10 mouse cellular contexts compared by ENCODE assay signal in the genomic region with DNA sequence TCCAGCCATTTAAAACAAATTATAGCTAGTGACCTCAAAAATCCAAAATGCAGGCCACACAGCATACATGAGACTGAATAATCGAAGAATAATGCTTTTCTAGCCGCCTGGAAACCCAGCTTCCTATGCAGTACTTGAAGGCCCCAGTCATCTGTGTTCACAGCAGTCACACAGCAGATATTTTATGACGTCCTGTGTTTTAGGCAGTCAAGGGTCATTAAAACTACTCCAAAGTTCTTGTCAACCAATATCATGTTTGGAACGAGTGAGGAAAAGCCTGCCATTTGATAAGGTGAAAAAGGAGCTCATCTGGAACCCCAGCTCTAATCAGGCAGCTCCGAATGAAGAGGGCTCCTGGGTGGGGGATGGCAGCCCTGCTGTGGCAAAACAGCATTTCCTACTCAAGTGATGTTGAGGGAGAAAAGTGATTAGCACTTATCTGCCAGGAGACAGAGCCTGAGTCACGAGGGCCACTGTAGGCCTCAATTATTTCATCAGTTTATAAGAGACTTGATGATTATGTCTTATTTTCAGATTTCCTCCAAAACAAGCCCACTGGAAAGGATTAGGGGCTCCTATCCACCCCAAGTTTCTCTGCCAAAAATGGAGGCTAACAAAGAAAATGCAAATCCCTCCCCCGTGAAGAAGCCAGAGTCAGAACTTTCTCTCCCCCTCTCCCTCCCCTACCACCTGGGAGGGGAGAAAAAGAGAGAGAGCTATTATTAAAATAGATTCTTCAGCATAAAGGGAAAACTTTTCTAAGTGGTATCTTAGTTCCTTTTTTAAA. TPM values are rescaled to one million over a fixed set of nuclear protein-coding genes. Genes with fewer than 3 reads are reported as not detected.
DNase-seq lines count a peak whose midpoint lies in the region; ATAC-seq and TF ChIP-seq lines count a peak whose summit lies in the region.
"Had no signal": no experiment of that assay in that cellular context is flagged by ENCODE, and none has a peak within 500 bp of the region (broad histone marks: within the 10 kb centered on the region; RNA-seq: fewer than 3 reads in every experiment).

No protein-coding gene starts in this region.

- peaks cover 86% of the 10 kb centered on the region for H3K4me1 ChIP-seq in erythroblast, embryonic 14.5 days (ENCODE audit: control insufficient read depth)
- H3K4me1 ChIP-seq in thymus, adult 2 months (replicated peaks; ENCODE audit: control insufficient read depth, insufficient read depth, low read length), result peaks cover 35% of the 10 kb centered on the region
- peaks cover 54% of the 10 kb centered on the region for H3K4me1 ChIP-seq in limb, embryonic 15.5 days
- H3K4me1 ChIP-seq in stomach, embryonic 16.5 days (ENCODE audit: control insufficient read depth, insufficient read depth, low read length), result peaks cover 38% of the 10 kb centered on the region

- peaks cover 36% of the 10 kb centered on the region for H3K36me3 ChIP-seq in erythroblast, embryonic 14.5 days (ENCODE audit: control insufficient read depth)
- H3K36me3 ChIP-seq in thymus, adult 2 months (ENCODE audit: control insufficient read depth, insufficient read depth, low read length), result no peaks in the 10 kb centered on the region
- no peaks in the 10 kb centered on the region for H3K36me3 ChIP-seq in limb, embryonic 15.5 days
- H3K36me3 ChIP-seq in stomach, embryonic 16.5 days (ENCODE audit: control insufficient read depth, insufficient read depth, low read length), result no peaks in the 10 kb centered on the region

- no peak overlapping the region for H3K9ac ChIP-seq in limb, embryonic 15.5 days
- H3K9ac ChIP-seq in stomach, embryonic 16.5 days (ENCODE audit: low read length), result peak overlapping the region; percentile 51; the same call in 1 of the 2 replicates

- peak overlapping the region; percentile 60 for H3K4me2 ChIP-seq in limb, embryonic 15.5 days
- peak overlapping the region; percentile 78 for H3K4me2 ChIP-seq in stomach, embryonic 16.5 days (ENCODE audit: low read depth, low read length)

- H3K27ac ChIP-seq in thymus, adult 2 months (ENCODE audit: control insufficient read depth, insufficient read depth, low read length), result peak overlapping the region; percentile 54
- no peak overlapping the region for H3K27ac ChIP-seq in limb, embryonic 15.5 days
- peak overlapping the region; percentile 95 for H3K27ac ChIP-seq in stomach, embryonic 16.5 days (ENCODE audit: low read length)

- no peaks in the 10 kb centered on the region for H3K9me3 ChIP-seq in erythroblast, embryonic 14.5 days (ENCODE audit: control insufficient read depth, low read length)
- no peaks in the 10 kb centered on the region for H3K9me3 ChIP-seq in limb, embryonic 15.5 days
- no peaks in the 10 kb centered on the region for H3K9me3 ChIP-seq in stomach, embryonic 16.5 days (replicated peaks; ENCODE audit: control insufficient read depth, low read length)

- no peak for ATAC-seq in erythroblast, adult 5-6 weeks (replicated peaks; ENCODE audit: low FRiP score, poor library complexity, severe bottlenecking)
- ATAC-seq in limb, embryonic 15.5 days (ENCODE audit: insufficient number of reproducible peaks, low FRiP score, low TSS enrichment, low read depth), result no peak
- ATAC-seq in stomach, embryonic 16.5 days (ENCODE audit: insufficient read depth, low FRiP score), result no peak

- no peak for TF ChIP-seq CTCF in thymus, adult 2 months (IDR thresholded peaks at IDR 0.05; ENCODE audit: borderline replicate concordance, control insufficient read depth, extremely low read depth, insufficient read depth, low read length, poor library complexity)

- peak overlapping the region; percentile 95 for H3K4me3 ChIP-seq in erythroblast, embryonic 14.5 days (replicated peaks)
- no peak overlapping the region for H3K4me3 ChIP-seq in thymus, adult 2 months (ENCODE audit: control insufficient read depth, insufficient read depth, low read length)
- H3K4me3 ChIP-seq in limb, embryonic 15.5 days, result no peak overlapping the region; the same call in 1 of the 2 replicates
- peak overlapping the region; percentile 93; the same call in 1 of the 2 replicates for H3K4me3 ChIP-seq in stomach, embryonic 16.5 days (replicated peaks; ENCODE audit: low read length)

- no peak for DNase-seq in thymus, adult 2 months
- no peak for DNase-seq in thymus, postnatal 14 days
- no peak for DNase-seq in cerebellum, postnatal 4 days (ENCODE audit: low spot score in 2 of 2)
- no peak for DNase-seq in lung, postnatal 25 days (ENCODE audit: low spot score)
- DNase-seq: embryo, embryonic 11 days; right cerebral cortex, postnatal 25 days had no signal

- TF ChIP-seq POLR2A in thymus, adult 2 months (IDR thresholded peaks at IDR 0.05; ENCODE audit: control insufficient read depth, extremely low read depth, insufficient read depth, low read length, poor library complexity), result no peak

- no peaks in the 10 kb centered on the region for H3K27me3 ChIP-seq in erythroblast, embryonic 14.5 days (ENCODE audit: control insufficient read depth)
- no peaks in the 10 kb centered on the region for H3K27me3 ChIP-seq in thymus, adult 2 months (ENCODE audit: control insufficient read depth, insufficient read depth, low read length)
- no peaks in the 10 kb centered on the region for H3K27me3 ChIP-seq in limb, embryonic 15.5 days
- H3K27me3 ChIP-seq in stomach, embryonic 16.5 days (ENCODE audit: control insufficient read depth, insufficient read depth, low read length), result no peaks in the 10 kb centered on the region

- 19% methylated on average over 7 of the region's 7 CpGs for WGBS in thymus, adult 2 months
- 21% methylated on average over 7 of the region's 7 CpGs for WGBS in limb, embryonic 15.5 days
- WGBS in stomach, embryonic 16.5 days, result 30% methylated on average over 7 of the region's 7 CpGs

RNA-seq across cellular contexts. Expression of a gene that starts 19.2 kb away (rescaled TPM):
- 1.2 and 1.5 TPM in 2 replicates for polyA plus RNA-seq in erythroblast, embryonic 14.5 days (2012)
- total RNA-seq in erythroblast, adult 5-6 weeks (2015; ENCODE audit: low replicate concordance), result 75.7 and 92.6 TPM in 2 replicates
- 169 and 180 TPM in 2 replicates for total RNA-seq in erythroblast, adult 5-6 weeks (2017; ENCODE audit: low replicate concordance)
- 32.1 and 41.0 TPM in 2 replicates for polyA plus RNA-seq in thymus, adult 2 months (2012; rRNA removed)
- polyA plus RNA-seq in limb, embryonic 15.5 days (2015; fragmentation: Nextera tagmentation; extraction: Ambion mirVana), result 2.9 and 3.3 TPM in 2 replicates
- polyA plus RNA-seq in stomach, embryonic 16.5 days (2015; fragmentation: Nextera tagmentation; extraction: Ambion mirVana), result 3.0 and 3.2 TPM in 2 replicates

Comparison
In these comparisons a context has a peak if more than half of its experiments do, and no peak if none do; other contexts are left out.
1. H3K4me3 ChIP-seq: peak in erythroblast, embryonic 14.5 days (single experiment) and stomach, embryonic 16.5 days (single experiment); none in thymus, adult 2 months (single experiment) and limb, embryonic 15.5 days (single experiment).